Mouse (Mus musculus): ENCODE results near the gene Armc12. TPM values are rescaled to one million over a fixed set of nuclear protein-coding genes. Genes with fewer than 3 reads are reported as not detected.

Gene Armc12
- polyA plus RNA-seq, 1 experiment: not detected

- TF ChIP-seq USF1 (IDR thresholded peaks at IDR 0.05; ENCODE audit: low read depth): no peak
- no peak for TF ChIP-seq MYOD1 (IDR thresholded peaks at IDR 0.05; ENCODE audit: control insufficient read depth in 1 of 3, insufficient read length in 2 of 3, low read depth in 2 of 3)
- TF ChIP-seq POLR2AphosphoS2 (IDR thresholded peaks at IDR 0.05; ENCODE audit: insufficient read length, low read depth): no peak
- TF ChIP-seq TCF3 (IDR thresholded peaks at IDR 0.05; ENCODE audit: insufficient read length, low read depth): no peak
- no peak for TF ChIP-seq E2F4 (IDR thresholded peaks at IDR 0.05; ENCODE audit: insufficient read depth)
- no peak for TF ChIP-seq POLR2A (IDR thresholded peaks at IDR 0.05; ENCODE audit: insufficient read length, low read depth)
- no peak for TF ChIP-seq SRF (IDR thresholded peaks at IDR 0.05; ENCODE audit: control insufficient read depth, insufficient read length, low read depth)
- no peaks in the 10 kb centered on the region for H3K27me3 ChIP-seq (ENCODE audit: control insufficient read depth, insufficient read depth, insufficient read length)
Observed at GRCm38 (mm10) chr17:28537881-28538280, 7.3 kb downstream of the Armc12 start.

DNA sequence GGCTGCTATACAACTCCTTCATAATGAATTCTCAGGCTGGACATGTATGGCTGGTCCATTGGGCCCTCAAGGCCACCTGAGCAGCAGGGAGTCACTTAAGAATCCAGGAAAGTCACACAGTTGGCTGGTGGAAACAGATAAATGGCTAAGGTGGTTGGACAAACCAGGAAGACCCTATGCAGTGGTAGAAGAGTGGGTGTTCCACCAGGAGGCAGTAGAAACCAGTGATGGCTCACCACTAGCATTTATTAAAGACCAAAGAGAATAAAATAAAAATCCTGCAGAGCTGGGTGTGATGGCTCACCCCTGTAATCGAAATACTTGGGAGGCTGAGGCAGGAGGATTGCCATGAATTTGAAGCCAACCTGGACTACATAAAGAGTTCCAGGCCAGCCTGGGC, 16.3 kb downstream of the Armc12 start:
- no peaks in the 10 kb centered on the region for H3K79me2 ChIP-seq (ENCODE audit: control insufficient read depth, insufficient read depth)
- TF ChIP-seq TCF12 (IDR thresholded peaks at IDR 0.05; ENCODE audit: insufficient read depth, poor library complexity, severe bottlenecking) (no peak), USF1 (IDR thresholded peaks at IDR 0.05; ENCODE audit: low read depth) (no peak), REST (IDR thresholded peaks at IDR 0.05; ENCODE audit: insufficient read depth, insufficient read length) (no peak), POLR2AphosphoS2 (IDR thresholded peaks at IDR 0.05; ENCODE audit: insufficient read length, low read depth) (no peak), MYOG (IDR thresholded peaks at IDR 0.05; ENCODE audit: control insufficient read depth in 1 of 3, insufficient read depth in 1 of 3, insufficient read length in 2 of 3, low read depth in 2 of 3) (no peak), MYOD1 (IDR thresholded peaks at IDR 0.05; ENCODE audit: control insufficient read depth in 1 of 3, insufficient read length in 2 of 3, low read depth in 2 of 3) (no peak), CEBPB (IDR thresholded peaks at IDR 0.05; ENCODE audit: insufficient read depth, poor library complexity, severe bottlenecking) (no peak), POLR2A (IDR thresholded peaks at IDR 0.05; ENCODE audit: insufficient read length, low read depth) (no peak), TCF3 (IDR thresholded peaks at IDR 0.05; ENCODE audit: insufficient read length, low read depth) (no peak), SRF (IDR thresholded peaks at IDR 0.05; ENCODE audit: control insufficient read depth, insufficient read length, low read depth) (no peak), E2F4 (IDR thresholded peaks at IDR 0.05; ENCODE audit: insufficient read depth) (no peak), MAX (IDR thresholded peaks at IDR 0.05; ENCODE audit: low read depth) (no peak)
- H3K4me2 ChIP-seq (ENCODE audit: low read depth): no peak overlapping the region
- no peak overlapping the region for H3ac ChIP-seq (ENCODE audit: control insufficient read depth, insufficient read length)
- H3K4me3 ChIP-seq: no peak overlapping the region
- peaks cover 26% of the 10 kb centered on the region for H3K27me3 ChIP-seq (ENCODE audit: control insufficient read depth, insufficient read depth, insufficient read length)
- no peaks in the 10 kb centered on the region for H3K36me3 ChIP-seq (ENCODE audit: control insufficient read depth, insufficient read depth)

More at GRCm38 (mm10) chr17:28537881-28538280, 7.3 kb downstream of the Armc12 start:
- Histone ChIP-seq H3ac (ENCODE audit: control insufficient read depth, insufficient read length) (no peak overlapping the region), H3K4me3 (no peak overlapping the region), H3K4me2 (ENCODE audit: low read depth) (no peak overlapping the region), H3K79me2 (ENCODE audit: control insufficient read depth, insufficient read depth) (no peaks in the 10 kb centered on the region), H3K36me3 (ENCODE audit: control insufficient read depth, insufficient read depth) (no peaks in the 10 kb centered on the region)

DNA sequence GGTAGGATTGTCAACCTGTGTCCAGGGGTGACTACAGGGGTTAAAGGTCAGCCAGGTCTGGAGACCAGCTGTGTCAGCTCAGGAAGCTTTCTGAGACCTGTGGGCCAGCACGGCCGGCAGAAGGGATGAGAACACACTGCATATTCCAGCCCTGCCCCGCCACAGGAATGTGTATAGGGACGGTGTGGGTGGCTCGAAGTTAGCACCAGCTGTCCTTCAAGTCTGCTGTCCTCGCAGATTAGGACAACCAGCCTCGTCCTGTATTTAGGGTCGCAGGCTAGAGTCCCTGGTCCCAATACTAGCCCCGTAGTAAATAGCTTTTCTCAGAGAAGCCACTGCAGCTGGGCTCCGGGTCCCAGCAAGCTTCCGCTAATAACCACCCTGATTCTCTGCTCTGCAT, 17.9 kb downstream of the Armc12 start:
- no peaks in the 10 kb centered on the region for H3K36me3 ChIP-seq (ENCODE audit: control insufficient read depth, insufficient read depth)
- H3K4me2 ChIP-seq (ENCODE audit: low read depth): no peak overlapping the region
- H3K4me3 ChIP-seq: no peak overlapping the region
- peaks cover 26% of the 10 kb centered on the region for H3K27me3 ChIP-seq (ENCODE audit: control insufficient read depth, insufficient read depth, insufficient read length)
- no peaks in the 10 kb centered on the region for H3K79me2 ChIP-seq (ENCODE audit: control insufficient read depth, insufficient read depth)
- H3ac ChIP-seq (ENCODE audit: control insufficient read depth, insufficient read length): no peak overlapping the region
- no peak for TF ChIP-seq REST (IDR thresholded peaks at IDR 0.05; ENCODE audit: insufficient read depth, insufficient read length)
- no peak for TF ChIP-seq SRF (IDR thresholded peaks at IDR 0.05; ENCODE audit: control insufficient read depth, insufficient read length, low read depth)
- no peak for TF ChIP-seq E2F4 (IDR thresholded peaks at IDR 0.05; ENCODE audit: insufficient read depth)
- TF ChIP-seq TCF3 (IDR thresholded peaks at IDR 0.05; ENCODE audit: insufficient read length, low read depth): no peak
- no peak for TF ChIP-seq POLR2A (IDR thresholded peaks at IDR 0.05; ENCODE audit: insufficient read length, low read depth)
- no peak for TF ChIP-seq USF1 (IDR thresholded peaks at IDR 0.05; ENCODE audit: low read depth)
- peak in 2 of 3 experiments; percentile 44 to 86 for TF ChIP-seq MYOG (IDR thresholded peaks at IDR 0.05; ENCODE audit: control insufficient read depth in 1 of 3, insufficient read depth in 1 of 3, insufficient read length in 2 of 3, low read depth in 2 of 3)
- peak in 2 of 3 experiments; percentile 51 to 81 for TF ChIP-seq MYOD1 (IDR thresholded peaks at IDR 0.05; ENCODE audit: control insufficient read depth in 1 of 3, insufficient read length in 2 of 3, low read depth in 2 of 3)
- TF ChIP-seq CEBPB (IDR thresholded peaks at IDR 0.05; ENCODE audit: insufficient read depth, poor library complexity, severe bottlenecking): no peak
- no peak for TF ChIP-seq POLR2AphosphoS2 (IDR thresholded peaks at IDR 0.05; ENCODE audit: insufficient read length, low read depth)
- TF ChIP-seq MAX (IDR thresholded peaks at IDR 0.05; ENCODE audit: low read depth): no peak
- no peak for TF ChIP-seq TCF12 (IDR thresholded peaks at IDR 0.05; ENCODE audit: insufficient read depth, poor library complexity, severe bottlenecking)

GRCm38 (mm10) chr17:28549111-28549510, 18.5 kb downstream of the Armc12 start, which contains the start of gene Clpsl2:
Gene Clpsl2, plus strand, starts transcription at chr17:28549411.
- no peaks in the 10 kb centered on the region for H3K79me2 ChIP-seq (ENCODE audit: control insufficient read depth, insufficient read depth)
- H3ac ChIP-seq (ENCODE audit: control insufficient read depth, insufficient read length): no peak within 1 kb of the TSS
- no peaks in the 10 kb centered on the region for H3K36me3 ChIP-seq (ENCODE audit: control insufficient read depth, insufficient read depth)
- H3K4me3 ChIP-seq: no peak within 1 kb of the TSS
- no peak within 1 kb of the TSS for H3K4me2 ChIP-seq (ENCODE audit: low read depth)
- peaks cover 26% of the 10 kb centered on the region for H3K27me3 ChIP-seq (ENCODE audit: control insufficient read depth, insufficient read depth, insufficient read length)
- no peak for TF ChIP-seq USF1 (IDR thresholded peaks at IDR 0.05; ENCODE audit: low read depth)
- no peak for TF ChIP-seq TCF3 (IDR thresholded peaks at IDR 0.05; ENCODE audit: insufficient read length, low read depth)
- TF ChIP-seq SRF (IDR thresholded peaks at IDR 0.05; ENCODE audit: control insufficient read depth, insufficient read length, low read depth): no peak
- no peak for TF ChIP-seq REST (IDR thresholded peaks at IDR 0.05; ENCODE audit: insufficient read depth, insufficient read length)
- TF ChIP-seq MAX (IDR thresholded peaks at IDR 0.05; ENCODE audit: low read depth): no peak
- no peak for TF ChIP-seq MYOG (IDR thresholded peaks at IDR 0.05; ENCODE audit: control insufficient read depth in 1 of 3, insufficient read depth in 1 of 3, insufficient read length in 2 of 3, low read depth in 2 of 3)
- no peak for TF ChIP-seq POLR2A (IDR thresholded peaks at IDR 0.05; ENCODE audit: insufficient read length, low read depth)
- no peak for TF ChIP-seq E2F4 (IDR thresholded peaks at IDR 0.05; ENCODE audit: insufficient read depth)
- no peak for TF ChIP-seq TCF12 (IDR thresholded peaks at IDR 0.05; ENCODE audit: insufficient read depth, poor library complexity, severe bottlenecking)
- no peak for TF ChIP-seq POLR2AphosphoS2 (IDR thresholded peaks at IDR 0.05; ENCODE audit: insufficient read length, low read depth)
- no peak for TF ChIP-seq CEBPB (IDR thresholded peaks at IDR 0.05; ENCODE audit: insufficient read depth, poor library complexity, severe bottlenecking)
- TF ChIP-seq MYOD1 (IDR thresholded peaks at IDR 0.05; ENCODE audit: control insufficient read depth in 1 of 3, insufficient read length in 2 of 3, low read depth in 2 of 3): no peak
